ENCODE assay signal across 9 mouse cellular contexts in genomic region chr16:44502895-44503575, GRCm38 (mm10). TPM values are rescaled to one million over a fixed set of nuclear protein-coding genes. Genes with fewer than 3 reads are reported as not detected.
DNase-seq lines count a peak whose midpoint lies in the region; ATAC-seq and TF ChIP-seq lines count a peak whose summit lies in the region.
"Had no signal": no experiment of that assay in that cellular context is flagged by ENCODE, and none has a peak within 500 bp of the region (broad histone marks: within the 10 kb centered on the region; RNA-seq: fewer than 3 reads in every experiment).

No protein-coding gene starts in this region.

- no peaks in the 10 kb centered on the region for H3K9me3 ChIP-seq in lung, embryonic 14.5 days (ENCODE audit: low read depth, low read length)
- H3K9me3 ChIP-seq in hindbrain, embryonic 14.5 days (ENCODE audit: control insufficient read depth, low read length) = 0 out of 2 replicates have a peak, but pooled peaks cover 6% of the 10 kb centered on the region

- peak overlapping the region; percentile 31; the same call in 1 of the 2 replicates for H3K27ac ChIP-seq in lung, embryonic 14.5 days (ENCODE audit: low read depth)
- H3K27ac ChIP-seq in hindbrain, embryonic 14.5 days = peak overlapping the region; percentile 20; the same call in 1 of the 2 replicates
- H3K27ac ChIP-seq: embryonic facial prominence, embryonic 13.5 days had no signal

- no peak overlapping the region for H3K4me3 ChIP-seq in lung, embryonic 14.5 days (ENCODE audit: low read depth, low read length)
- H3K4me3 ChIP-seq in lung, adult 2 months (replicated peaks; ENCODE audit: extremely low read depth, low read depth, low read length) = no peak overlapping the region
- no peak overlapping the region for H3K4me3 ChIP-seq in hindbrain, embryonic 14.5 days (replicated peaks; ENCODE audit: low read length)
- H3K4me3 ChIP-seq: embryonic facial prominence, embryonic 13.5 days had no signal

- no peak for TF ChIP-seq CTCF in lung, embryonic 14.5 days (IDR thresholded peaks at IDR 0.05; ENCODE audit: low read depth)
- TF ChIP-seq CTCF in lung, adult 2 months (IDR thresholded peaks at IDR 0.05; ENCODE audit: insufficient read depth, low read length) = no peak

- H3K9ac ChIP-seq in lung, embryonic 14.5 days = no peak overlapping the region
- no peak overlapping the region for H3K9ac ChIP-seq in hindbrain, embryonic 14.5 days
- H3K9ac ChIP-seq: embryonic facial prominence, embryonic 13.5 days had no signal

- no peaks in the 10 kb centered on the region for H3K27me3 ChIP-seq in lung, embryonic 14.5 days (ENCODE audit: insufficient read depth, low read length)
- no peaks in the 10 kb centered on the region for H3K27me3 ChIP-seq in hindbrain, embryonic 14.5 days (ENCODE audit: control insufficient read depth, insufficient read depth, low read length)
- H3K27me3 ChIP-seq: embryonic facial prominence, embryonic 13.5 days had no signal

- no peak for ATAC-seq in lung, embryonic 14.5 days (ENCODE audit: insufficient read depth)
- ATAC-seq in hindbrain, embryonic 14.5 days (ENCODE audit: low FRiP score) = peak; percentile 54; the same call in 1 of the 2 replicates

- no peak overlapping the region for H3K4me2 ChIP-seq in lung, embryonic 14.5 days
- no peak overlapping the region for H3K4me2 ChIP-seq in hindbrain, embryonic 14.5 days (replicated peaks)
- H3K4me2 ChIP-seq: embryonic facial prominence, embryonic 13.5 days had no signal

- H3K4me1 ChIP-seq in lung, embryonic 14.5 days (ENCODE audit: insufficient read depth) = peaks cover 9% of the 10 kb centered on the region
- H3K4me1 ChIP-seq in lung, adult 2 months (ENCODE audit: control insufficient read depth, insufficient read depth, low read length) = no peaks in the 10 kb centered on the region
- H3K4me1 ChIP-seq in hindbrain, embryonic 14.5 days (replicated peaks; ENCODE audit: control insufficient read depth, insufficient read depth, low read length) = peaks cover 6% of the 10 kb centered on the region; the same call in 1 of the 2 replicates

- DNase-seq in lung, embryonic 14.5 days = peak; percentile 57
- DNase-seq in lung, adult 2 months = no peak
- peak; percentile 75 to 82 for DNase-seq in cerebellum, postnatal 25 days
- no peak for DNase-seq in hindbrain, embryonic 14.5 days (ENCODE audit: low spot score)
- DNase-seq in skeletal muscle tissue, adult 2 months (ENCODE audit: low read depth, low spot score) = peak; percentile 22
- no peak for DNase-seq in frontal cortex, adult 2 months (ENCODE audit: extremely low spot score in 1 of 2, low spot score in 1 of 2)
- no peak for DNase-seq in thymus, postnatal 25 days
- no peak for DNase-seq in kidney, adult 18-20 months

- no peak for TF ChIP-seq POLR2A in lung, adult 2 months (IDR thresholded peaks at IDR 0.05; ENCODE audit: borderline replicate concordance, extremely low read depth, low read depth, low read length)

- WGBS in lung, embryonic 14.5 days = 40% methylated on average over 8 of the region's 8 CpGs
- WGBS in lung, adult 2 months = 32% methylated on average over 8 of the region's 8 CpGs
- 47% methylated on average over 8 of the region's 8 CpGs for WGBS in hindbrain, embryonic 14.5 days

- H3K36me3 ChIP-seq in lung, embryonic 14.5 days (ENCODE audit: insufficient read depth) = peaks cover 78% of the 10 kb centered on the region
- peaks cover 32% of the 10 kb centered on the region for H3K36me3 ChIP-seq in hindbrain, embryonic 14.5 days (replicated peaks; ENCODE audit: control insufficient read depth, insufficient read depth)

RNA-seq across cellular contexts. Expression of gene Boc, which starts 55.7 kb away (rescaled TPM):
- polyA plus RNA-seq in lung, embryonic 14.5 days (2014; fragmentation: Nextera tagmentation; extraction: Ambion mirVana) = 36.4 and 38.8 TPM in 2 replicates
- 22.2 and 23.4 TPM in 2 replicates for polyA plus RNA-seq in lung, adult 2 months (2012; rRNA removed)
- 10.1 and 11.8 TPM in 2 replicates for polyA plus RNA-seq in hindbrain, embryonic 14.5 days (2014; fragmentation: Nextera tagmentation; extraction: Ambion mirVana)
- polyA plus RNA-seq in frontal cortex, adult 2 months (2012; rRNA removed) = 7.9 and 8.5 TPM in 2 replicates

Comparison
In these comparisons a context has a peak if more than half of its experiments do, and no peak if none do; other contexts are left out.
1. DNase-seq: peak in lung, embryonic 14.5 days (single experiment), cerebellum, postnatal 25 days (2 of 2) and skeletal muscle tissue, adult 2 months (single experiment); none in lung, adult 2 months (single experiment), hindbrain, embryonic 14.5 days (single experiment), frontal cortex, adult 2 months (0 of 2), thymus, postnatal 25 days (single experiment) and kidney, adult 18-20 months (single experiment).